Mouse (Mus musculus): ENCODE measurements at regions not wholly inside any gene's neighbourhood (a gene's known extent, or its start where the extent isn't known, plus 50 kb on each side); places are given as distances from the start of the nearest gene placed in this dataset.

DNA sequence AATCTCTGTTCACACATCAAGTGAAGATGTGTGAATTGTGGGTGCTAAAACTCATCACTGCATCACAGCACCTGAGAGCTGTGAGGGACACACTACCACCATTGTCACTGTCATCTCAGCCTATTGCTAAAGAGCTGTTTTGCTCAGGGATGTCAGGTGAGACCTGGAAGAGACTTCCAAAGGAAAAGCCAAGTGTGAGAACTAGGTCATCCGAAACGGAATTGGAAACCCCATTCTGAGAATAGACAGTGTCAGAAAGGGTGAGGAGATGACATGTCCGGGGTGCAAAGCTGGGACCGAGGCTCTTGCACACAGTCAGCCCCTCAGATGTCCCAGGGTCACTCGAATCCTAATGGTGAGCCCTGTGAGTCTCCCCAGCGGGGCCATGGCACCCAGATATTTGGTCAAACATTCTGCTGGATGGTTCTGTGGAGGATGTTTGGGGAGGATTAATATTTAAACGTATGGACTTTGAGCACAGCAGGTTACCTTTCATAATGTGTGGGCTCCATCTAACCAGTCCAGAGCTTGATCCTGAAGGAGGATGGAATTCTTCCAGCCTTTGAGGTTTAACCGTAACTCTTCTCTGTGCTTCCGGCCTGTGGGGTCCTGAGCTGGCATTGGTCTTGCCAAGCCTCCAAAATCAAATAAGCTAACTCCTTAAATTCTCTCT is 150.3 kb downstream of the Rpl14 start:
- Histone ChIP-seq H3K9ac (replicated peaks) (no peak overlapping the region), H3K27ac (ENCODE audit: low read depth) (peak overlapping the region; percentile 55; the same call in 1 of the 2 replicates), H3K9me3 (ENCODE audit: low read length) (no peaks in the 10 kb centered on the region), H3K4me3 (ENCODE audit: low read depth, low read length) (no peak overlapping the region), H3K4me1 (ENCODE audit: insufficient read depth) (no peaks in the 10 kb centered on the region), H3K36me3 (replicated peaks; ENCODE audit: insufficient read depth, low read length) (no peaks in the 10 kb centered on the region), H3K4me2 (ENCODE audit: low read depth, low read length) (no peak overlapping the region), H3K27me3 (ENCODE audit: insufficient read depth, low read length) (no peaks in the 10 kb centered on the region)
- TF ChIP-seq CTCF (IDR thresholded peaks at IDR 0.05; ENCODE audit: low read depth), result no peak
- TF ChIP-seq EP300 (IDR thresholded peaks at IDR 0.05; ENCODE audit: low read depth), result no peak
- WGBS (ENCODE audit: insufficient replicate concordance), result 55% methylated on average over 9 of the region's 9 CpGs
- DNase-seq, result no peak
- ATAC-seq, result peak; percentile 71

DNA sequence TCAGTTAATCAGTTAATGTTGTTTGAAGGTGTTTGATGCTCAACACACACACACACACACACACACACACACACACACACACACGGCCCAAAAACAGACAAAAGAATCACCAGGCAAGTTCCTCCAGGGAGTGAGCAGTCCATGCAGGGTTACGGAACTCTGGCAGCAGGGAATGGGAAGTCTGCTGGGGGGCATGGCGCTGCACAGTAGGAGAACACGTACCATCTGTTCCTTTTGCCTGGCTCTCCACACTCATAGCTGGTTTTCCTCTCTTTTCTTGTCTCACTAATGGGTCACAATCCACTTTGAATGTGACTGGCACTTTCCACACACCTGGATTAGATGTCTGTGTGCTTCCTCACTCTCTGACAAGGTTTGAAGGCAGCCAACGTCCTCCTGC is 151.8 kb downstream of the Rpl14 start:
- TF ChIP-seq EP300 (IDR thresholded peaks at IDR 0.05; ENCODE audit: low read depth), result no peak
- TF ChIP-seq CTCF (IDR thresholded peaks at IDR 0.05; ENCODE audit: low read depth), result no peak
- WGBS (ENCODE audit: insufficient replicate concordance), result 76% methylated on average over 5 of the region's 5 CpGs

DNA sequence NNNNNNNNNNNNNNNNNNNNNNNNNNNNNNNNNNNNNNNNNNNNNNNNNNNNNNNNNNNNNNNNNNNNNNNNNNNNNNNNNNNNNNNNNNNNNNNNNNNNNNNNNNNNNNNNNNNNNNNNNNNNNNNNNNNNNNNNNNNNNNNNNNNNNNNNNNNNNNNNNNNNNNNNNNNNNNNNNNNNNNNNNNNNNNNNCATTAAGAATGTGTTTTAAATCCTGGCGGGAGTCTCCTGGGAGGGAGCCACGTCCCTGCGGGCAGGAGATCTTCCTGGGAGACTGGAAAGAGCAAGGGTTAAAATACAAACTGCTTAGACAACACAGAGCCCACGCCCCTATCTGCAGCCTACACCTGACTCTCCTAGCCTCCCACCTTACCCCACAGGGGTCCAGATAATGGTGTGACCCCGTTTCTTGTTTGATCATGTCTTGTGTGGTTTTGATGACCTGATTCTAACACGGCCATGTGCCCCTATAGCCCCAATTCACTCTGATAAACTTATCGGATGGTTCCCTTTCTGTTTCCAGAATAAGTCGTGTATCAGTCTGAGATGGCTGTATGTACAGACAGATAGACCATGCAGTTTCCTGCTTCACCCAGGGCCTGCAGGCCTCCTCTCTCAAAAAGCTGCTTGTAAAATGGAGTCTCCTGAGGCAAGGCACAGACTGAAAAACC is 160.8 kb downstream of the Rpl14 start:
- Histone ChIP-seq H3K9me3 (ENCODE audit: low read length) (no peaks in the 10 kb centered on the region), H3K4me2 (ENCODE audit: low read depth, low read length) (no peak overlapping the region), H3K4me3 (ENCODE audit: low read depth, low read length) (no peak overlapping the region), H3K9ac (replicated peaks) (no peak overlapping the region), H3K36me3 (replicated peaks; ENCODE audit: insufficient read depth, low read length) (no peaks in the 10 kb centered on the region), H3K27me3 (ENCODE audit: insufficient read depth, low read length) (no peaks in the 10 kb centered on the region), H3K4me1 (ENCODE audit: insufficient read depth) (no peaks in the 10 kb centered on the region), H3K27ac (ENCODE audit: low read depth) (no peak overlapping the region)
- WGBS (ENCODE audit: insufficient replicate concordance), result 39% methylated on average over 8 of the region's 8 CpGs
- no peak for ATAC-seq
- DNase-seq, result no peak
- TF ChIP-seq CTCF (IDR thresholded peaks at IDR 0.05; ENCODE audit: low read depth) (no peak), EP300 (IDR thresholded peaks at IDR 0.05; ENCODE audit: low read depth) (no peak)

More for the DNA sequence above, 151.8 kb downstream of the Rpl14 start:
- Histone ChIP-seq H3K27ac (ENCODE audit: low read depth) (no peak overlapping the region), H3K36me3 (replicated peaks; ENCODE audit: insufficient read depth, low read length) (no peaks in the 10 kb centered on the region), H3K4me2 (ENCODE audit: low read depth, low read length) (no peak overlapping the region), H3K4me3 (ENCODE audit: low read depth, low read length) (no peak overlapping the region), H3K27me3 (ENCODE audit: insufficient read depth, low read length) (no peaks in the 10 kb centered on the region), H3K4me1 (ENCODE audit: insufficient read depth) (no peaks in the 10 kb centered on the region), H3K9ac (replicated peaks) (no peak overlapping the region), H3K9me3 (ENCODE audit: low read length) (no peaks in the 10 kb centered on the region)
- no peak for ATAC-seq
- DNase-seq, result no peak

DNA sequence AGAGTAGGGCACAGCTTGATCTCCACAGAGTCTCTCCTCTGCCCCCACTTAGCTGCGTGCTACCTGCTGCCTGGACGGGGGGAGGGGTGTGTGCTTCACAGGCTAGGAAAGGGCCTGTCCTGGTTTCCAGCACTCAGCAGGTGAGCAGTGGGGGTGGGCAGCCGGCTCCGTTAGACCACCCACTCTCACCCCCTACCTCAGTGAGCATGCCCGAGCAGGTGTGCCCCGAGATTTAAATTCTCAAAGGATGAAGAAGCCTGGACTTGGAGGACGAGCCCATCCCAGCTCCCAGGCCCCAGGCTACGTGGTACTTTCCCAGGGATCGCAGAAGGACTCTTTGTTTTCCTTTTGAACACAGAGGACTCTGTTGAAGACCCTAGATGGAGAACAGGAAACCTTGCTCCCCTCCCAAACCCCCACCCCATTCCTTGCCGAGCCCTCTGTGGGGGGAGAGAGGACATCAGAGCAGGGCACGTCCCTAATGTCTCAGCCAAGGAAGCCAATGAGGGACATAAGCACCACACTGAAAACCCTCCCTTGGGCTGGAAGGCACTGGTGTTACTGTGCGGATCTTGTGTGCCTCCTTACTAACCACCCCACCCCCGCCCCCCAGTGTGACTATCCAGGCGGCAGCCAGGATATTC is 161.5 kb downstream of the Rpl14 start:
- Histone ChIP-seq H3K4me3 (ENCODE audit: low read depth, low read length) (no peak overlapping the region), H3K27me3 (ENCODE audit: insufficient read depth, low read length) (no peaks in the 10 kb centered on the region), H3K27ac (ENCODE audit: low read depth) (no peak overlapping the region), H3K9me3 (ENCODE audit: low read length) (no peaks in the 10 kb centered on the region), H3K36me3 (replicated peaks; ENCODE audit: insufficient read depth, low read length) (no peaks in the 10 kb centered on the region), H3K4me2 (ENCODE audit: low read depth, low read length) (no peak overlapping the region), H3K9ac (replicated peaks) (no peak overlapping the region), H3K4me1 (ENCODE audit: insufficient read depth) (no peaks in the 10 kb centered on the region)
- TF ChIP-seq EP300 (IDR thresholded peaks at IDR 0.05; ENCODE audit: low read depth), result no peak
- TF ChIP-seq CTCF (IDR thresholded peaks at IDR 0.05; ENCODE audit: low read depth), result no peak
- DNase-seq (no peak), ATAC-seq (no peak)
- 72% methylated on average over 14 of the region's 14 CpGs for WGBS (ENCODE audit: insufficient replicate concordance)

DNA sequence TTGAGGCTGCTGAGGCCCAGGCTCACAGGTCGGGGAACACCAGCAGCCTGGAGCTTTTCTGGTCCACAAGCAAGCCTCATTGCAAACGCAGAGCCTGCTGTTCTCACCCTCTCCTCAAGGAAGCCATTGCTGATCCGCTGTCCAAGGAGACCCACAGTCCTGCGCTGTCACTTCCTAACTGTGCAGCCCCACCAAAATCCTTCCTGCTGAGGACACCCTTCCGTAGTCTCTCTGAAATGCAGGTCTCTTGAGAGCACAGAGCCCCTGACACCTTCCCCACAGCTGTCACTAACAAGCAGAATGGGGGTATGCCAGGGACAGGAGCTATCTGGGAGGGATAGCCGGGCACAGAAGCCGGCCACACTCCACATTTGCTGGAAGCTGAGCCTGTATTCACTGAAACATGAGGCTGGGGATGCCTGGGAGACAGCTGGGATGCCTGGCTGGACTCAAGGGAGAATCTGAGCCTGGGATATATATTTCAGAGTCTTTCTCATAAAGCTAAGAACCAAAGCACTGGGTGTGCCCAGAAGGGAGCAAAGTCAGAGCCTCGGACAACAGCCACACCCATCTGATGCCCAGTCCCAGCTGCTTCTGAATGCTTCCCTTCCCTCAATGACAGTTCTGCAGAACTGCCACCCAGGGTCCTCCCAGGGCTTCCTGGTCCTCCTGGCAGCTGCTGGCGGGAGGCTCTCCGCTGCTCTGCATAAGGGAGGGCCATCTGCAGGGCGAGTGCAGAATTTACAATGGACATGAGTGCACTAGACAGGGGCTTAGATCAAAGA is 162.6 kb downstream of the Rpl14 start:
- H3K27me3 ChIP-seq (ENCODE audit: insufficient read depth, low read length), result no peaks in the 10 kb centered on the region
- 52% methylated on average over 11 of the region's 11 CpGs for WGBS (ENCODE audit: insufficient replicate concordance)
- H3K27ac ChIP-seq (ENCODE audit: low read depth), result no peak overlapping the region
- DNase-seq (no peak), ATAC-seq (no peak)
- H3K4me1 ChIP-seq (ENCODE audit: insufficient read depth), result no peaks in the 10 kb centered on the region; the same call in 1 of the 2 replicates
- no peak overlapping the region for H3K4me2 ChIP-seq (ENCODE audit: low read depth, low read length)
- no peaks in the 10 kb centered on the region for H3K9me3 ChIP-seq (ENCODE audit: low read length)
- H3K9ac ChIP-seq (replicated peaks), result no peak overlapping the region
- no peaks in the 10 kb centered on the region for H3K36me3 ChIP-seq (replicated peaks; ENCODE audit: insufficient read depth, low read length)
- TF ChIP-seq EP300 (IDR thresholded peaks at IDR 0.05; ENCODE audit: low read depth), result no peak
- TF ChIP-seq CTCF (IDR thresholded peaks at IDR 0.05; ENCODE audit: low read depth), result peak; percentile 27
- no peak overlapping the region for H3K4me3 ChIP-seq (ENCODE audit: low read depth, low read length)

DNA sequence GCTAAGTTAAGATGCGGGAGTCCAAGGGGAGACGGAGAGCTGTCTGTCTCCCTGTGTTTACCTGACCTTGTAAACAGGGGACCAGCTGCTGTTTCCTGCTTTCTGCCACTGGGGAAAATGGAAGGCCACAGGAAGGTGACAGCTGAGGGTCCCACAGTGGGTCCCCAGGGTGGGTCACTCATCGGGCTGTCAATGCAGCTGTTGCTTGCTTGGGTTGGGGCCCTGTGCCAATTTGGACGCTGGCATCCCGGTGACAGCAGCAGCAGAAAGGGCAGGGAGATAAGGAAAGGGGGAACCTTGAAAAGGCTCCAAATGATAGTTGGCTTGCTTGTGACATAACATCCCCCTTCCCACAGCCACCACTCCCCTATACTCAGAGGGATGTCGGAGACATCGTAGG is 164.0 kb downstream of the Rpl14 start:
- no peak for TF ChIP-seq CTCF (IDR thresholded peaks at IDR 0.05; ENCODE audit: low read depth)
- no peak for TF ChIP-seq EP300 (IDR thresholded peaks at IDR 0.05; ENCODE audit: low read depth)
- H3K9me3 ChIP-seq (ENCODE audit: low read length), result no peaks in the 10 kb centered on the region
- H3K36me3 ChIP-seq (replicated peaks; ENCODE audit: insufficient read depth, low read length), result no peaks in the 10 kb centered on the region
- no peak overlapping the region for H3K27ac ChIP-seq (ENCODE audit: low read depth)
- peaks cover 7% of the 10 kb centered on the region; the same call in 1 of the 2 replicates for H3K4me1 ChIP-seq (ENCODE audit: insufficient read depth)
- no peak overlapping the region for H3K4me3 ChIP-seq (ENCODE audit: low read depth, low read length)
- no peaks in the 10 kb centered on the region for H3K27me3 ChIP-seq (ENCODE audit: insufficient read depth, low read length)
- DNase-seq (no peak), ATAC-seq (no peak)
- H3K9ac ChIP-seq (replicated peaks), result no peak overlapping the region
- 64% methylated on average over 7 of the region's 7 CpGs for WGBS (ENCODE audit: insufficient replicate concordance)
- no peak overlapping the region for H3K4me2 ChIP-seq (ENCODE audit: low read depth, low read length)

Data from liver, postnatal 0 days (tissue).